Mouse (Mus musculus) kidney, adult 2 months (tissue): ENCODE results near the gene Banp.

Experiments used
- CTCF ChIP-seq: fragments of 200-500 bp; conservative IDR thresholded peaks from 2 replicates; pipeline ENCODE4 v1.5.1; 2011; ENCODE audit warnings: low read depth, mild to moderate bottlenecking, control low read depth, low read length, moderate library complexity, mixed read lengths; ENCODE audit not compliant: insufficient read depth, insufficient read length
- POLR2A ChIP-seq: fragments of 200-500 bp; IDR thresholded peaks from one replicate; pipeline ENCODE4 v1.6.1; 2011; ENCODE audit warnings: low read depth, low read length, control low read depth

- TF ChIP-seq CTCF (no peak), POLR2A (no peak)
Measured at GRCm38 (mm10) chr8:121912831-121913230, 36.7 kb upstream of the Banp start.
